Mouse (Mus musculus) spleen, adult 2 months (tissue): ENCODE results near the gene Fmnl3.

Experiments used
- CTCF ChIP-seq: fragments of 200-500 bp; IDR thresholded peaks from 2 replicates; pipeline ENCODE4 v1.5.1; 2011; ENCODE audit warnings: mild to moderate bottlenecking, inconsistent platforms; ENCODE audit not compliant: insufficient read depth, insufficient read length, insufficient replicate concordance; ENCODE audit errors: extremely low read depth
- POLR2A ChIP-seq: fragments of 200-500 bp; IDR thresholded peaks from 2 replicates; pipeline ENCODE4 v1.6.1; 2011; ENCODE audit warnings: low read depth, low read length, inconsistent platforms

GRCm38 (mm10) chr15:99320168-99320674 is 50.1 kb downstream of the Fmnl3 start:
- TF ChIP-seq POLR2A (no peak), CTCF (no peak)
